Mouse (Mus musculus) gastrocnemius, postnatal 36 days (tissue): ENCODE measurements around the gene Asic1. TPM values are rescaled to one million over a fixed set of nuclear protein-coding genes. Genes with fewer than 3 reads are reported as not detected.

Source experiments
- DNase-seq, 2 experiments: peaks; one replicate each; pipeline ENCODE4 v3.0.0; 2022
- intact Hi-C: fragments of 180-260 bp; cut with DNase I; formaldehyde crosslinking; loops from one replicate; pipeline ENCODE4 v1.15.1; 2025
- total RNA-seq, 2 experiments: library from RNA; stranded (reverse); gene quantifications; 2 replicates each; pipeline ENCODE4 v1.2.3; 2021

Asic1 gene
- total RNA-seq, 2 experiments from 2014 or later, result 0.10 TPM

- intact Hi-C loops, result no loop called here
- DNase-seq, result peak; percentile 100
Observed at GRCm38 (mm10) chr15:99735631-99736030, 65.5 kb downstream of the Asic1 start.

DNA sequence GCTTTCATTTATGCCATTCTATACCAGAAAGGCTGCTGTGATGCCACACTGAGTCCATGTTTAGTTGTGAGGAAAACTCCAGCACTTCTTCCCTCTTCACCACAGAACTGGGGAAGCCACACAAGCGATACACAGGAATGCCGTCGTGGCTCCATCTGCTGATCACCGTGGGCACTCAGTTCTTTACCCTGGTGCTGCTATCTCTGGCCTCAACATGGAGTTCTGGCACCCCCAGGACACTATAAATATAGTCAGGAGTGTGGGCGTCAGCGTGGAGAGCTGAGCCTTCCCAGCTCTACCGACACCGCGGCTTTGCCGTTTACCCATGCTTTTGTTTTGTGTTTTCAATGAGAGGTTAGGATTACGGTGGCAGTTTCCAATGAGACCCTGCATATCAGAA, 66.5 kb downstream of the Asic1 start:
- intact Hi-C loops, result no loop called here
- no peak for DNase-seq

DNA sequence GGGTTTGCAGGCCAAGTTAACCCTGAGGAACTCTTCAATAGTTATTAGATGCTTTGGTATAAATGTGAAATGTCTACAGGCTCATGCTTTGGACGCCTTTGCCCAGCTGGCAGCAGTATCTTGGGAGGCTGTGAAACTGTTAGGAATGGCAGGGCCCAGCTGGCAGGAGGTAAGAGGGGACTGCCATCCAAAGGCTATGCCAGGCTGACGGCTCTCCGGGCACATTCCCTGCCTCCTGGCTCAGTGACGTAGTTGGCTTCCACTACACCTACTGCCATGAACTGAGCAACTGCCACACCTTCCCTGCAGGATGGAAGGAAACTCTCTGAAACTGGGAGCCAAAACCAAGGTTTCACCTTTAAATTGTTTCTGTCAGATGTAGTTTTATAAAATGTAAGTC, 70.1 kb downstream of the Asic1 start:
- intact Hi-C loops, result no loop called here
- no peak for DNase-seq

Other genes with a start within 250 kb of the Asic1 start
- 1 to 10 TPM; 3.6 to 4.0 TPM for gene Nckap5l, start 212.6 kb upstream of the Asic1 start, total RNA-seq
- gene Bcdin3d, start 195.6 kb upstream of the Asic1 start, total RNA-seq, result 1 to 10 TPM; 3.0 to 3.5 TPM
- gene Faim2, start 142.2 kb upstream of the Asic1 start, total RNA-seq, result under 1 TPM; 0.05 to 0.26 TPM
- not detected for gene Aqp2, start 91.3 kb upstream of the Asic1 start, total RNA-seq
- gene Aqp5, start 79.6 kb upstream of the Asic1 start, total RNA-seq, result not detected
- gene Aqp6, start 69.0 kb upstream of the Asic1 start, total RNA-seq, result not detected
- 1 to 10 TPM; 1.9 to 2.4 TPM for gene Racgap1, start 18.7 kb upstream of the Asic1 start, total RNA-seq
- 1 to 10 TPM; 5.5 to 6.1 TPM for gene Smarcd1, start 31.8 kb downstream of the Asic1 start, total RNA-seq
- gene Gm17349, start 35.1 kb downstream of the Asic1 start, total RNA-seq, result 1 to 10 TPM in 1 of 2 experiments, not detected in 1; 1.2 TPM
- gene Gpd1, start 47.1 kb downstream of the Asic1 start, total RNA-seq, result 100 to 1,000 TPM; 569 to 657 TPM
- gene Cox14, start 55.2 kb downstream of the Asic1 start, total RNA-seq, result 100 to 1,000 TPM; 151 to 159 TPM
- 1 to 10 TPM; 4.9 to 5.9 TPM for gene Cers5, start 102.5 kb downstream of the Asic1 start, total RNA-seq
- gene Lima1, start 205.1 kb downstream of the Asic1 start, total RNA-seq, result 10 to 100 TPM in 1 of 2 experiments, 1 to 10 TPM in 1; 9.3 to 10.3 TPM